Comparison of ENCODE assay signal across 23 mouse cellular contexts in the genomic region with DNA sequence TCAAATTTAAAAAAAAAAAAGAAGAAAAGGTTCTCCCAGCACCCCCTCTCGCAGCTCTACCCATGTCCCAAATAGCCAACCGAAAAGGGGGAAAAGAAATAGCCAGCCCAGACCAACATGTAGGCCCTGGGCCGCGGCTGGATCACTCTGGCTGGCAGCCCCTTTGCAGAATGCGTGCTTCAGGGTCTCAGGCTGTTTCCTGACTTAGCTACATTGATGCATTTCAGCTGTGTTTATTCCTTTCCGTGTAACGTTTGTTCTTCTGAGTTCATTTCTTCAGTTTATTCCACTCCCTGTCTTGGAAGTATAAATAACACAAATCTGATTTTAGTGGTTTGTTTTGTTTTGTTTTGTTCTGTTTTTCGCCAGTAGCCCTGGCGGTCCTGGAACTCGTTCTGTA. TPM values are rescaled to one million over a fixed set of nuclear protein-coding genes. Genes with fewer than 3 reads are reported as not detected.
DNase-seq lines count a peak whose midpoint lies in the region; ATAC-seq and TF ChIP-seq lines count a peak whose summit lies in the region.
"Had no signal": no experiment of that assay in that cellular context is flagged by ENCODE, and none has a peak within 500 bp of the region (broad histone marks: within the 10 kb centered on the region; RNA-seq: fewer than 3 reads in every experiment).

No protein-coding gene starts in this region.

- no peak overlapping the region for H3K9ac ChIP-seq in heart, embryonic 11.5 days (ENCODE audit: low read depth, low read length)
- H3K9ac ChIP-seq in kidney, postnatal 0 days (ENCODE audit: low read depth, low read length), result no peak overlapping the region
- H3K9ac ChIP-seq in stomach, embryonic 14.5 days (replicated peaks; ENCODE audit: low read depth, low read length), result no peak overlapping the region
- H3K9ac ChIP-seq in stomach, postnatal 0 days (ENCODE audit: low read length), result no peak overlapping the region
- H3K9ac ChIP-seq in stomach, embryonic 16.5 days (ENCODE audit: low read length), result no peak overlapping the region
- H3K9ac ChIP-seq in liver, embryonic 12.5 days, result no peak overlapping the region

- no peak for ATAC-seq in heart, embryonic 11.5 days (replicated peaks; ENCODE audit: insufficient number of reproducible peaks, low FRiP score, low TSS enrichment)
- ATAC-seq in kidney, postnatal 0 days (replicated peaks; ENCODE audit: low FRiP score, low read depth), result no peak
- no peak for ATAC-seq in stomach, embryonic 14.5 days (ENCODE audit: insufficient number of reproducible peaks, insufficient read depth, low FRiP score, low read depth)
- no peak for ATAC-seq in stomach, postnatal 0 days (ENCODE audit: low FRiP score, low TSS enrichment)
- no peak for ATAC-seq in stomach, embryonic 16.5 days (ENCODE audit: insufficient read depth, low FRiP score)
- ATAC-seq in liver, embryonic 12.5 days, result no peak

- peak overlapping the region; percentile 68 for H3K4me2 ChIP-seq in heart, embryonic 11.5 days
- peak overlapping the region; percentile 79; the same call in 1 of the 2 replicates for H3K4me2 ChIP-seq in kidney, postnatal 0 days (ENCODE audit: low read length)
- H3K4me2 ChIP-seq in stomach, embryonic 14.5 days (replicated peaks; ENCODE audit: low read depth, low read length), result peak overlapping the region; percentile 76; the same call in 1 of the 2 replicates
- H3K4me2 ChIP-seq in stomach, postnatal 0 days (replicated peaks; ENCODE audit: low read depth), result no peak overlapping the region; the same call in 1 of the 2 replicates
- peak overlapping the region; percentile 84; the same call in 1 of the 2 replicates for H3K4me2 ChIP-seq in stomach, embryonic 16.5 days (ENCODE audit: low read depth, low read length)
- H3K4me2 ChIP-seq in liver, embryonic 12.5 days, result no peak overlapping the region

- TF ChIP-seq CTCF in kidney, postnatal 0 days (IDR thresholded peaks at IDR 0.05; ENCODE audit: low read depth), result no peak
- TF ChIP-seq CTCF in stomach, postnatal 0 days (IDR thresholded peaks at IDR 0.05; ENCODE audit: low read depth), result no peak

- peaks cover 10% of the 10 kb centered on the region for H3K4me1 ChIP-seq in heart, embryonic 11.5 days (ENCODE audit: control insufficient read depth, insufficient read depth, low read length)
- peaks cover 5% of the 10 kb centered on the region; the same call in 1 of the 2 replicates for H3K4me1 ChIP-seq in kidney, postnatal 0 days (replicated peaks; ENCODE audit: insufficient read depth, low read length)
- peaks cover 13% of the 10 kb centered on the region; the same call in 1 of the 2 replicates for H3K4me1 ChIP-seq in stomach, embryonic 14.5 days (ENCODE audit: control insufficient read depth, insufficient read depth, low read length)
- H3K4me1 ChIP-seq in stomach, postnatal 0 days (replicated peaks; ENCODE audit: control insufficient read depth, insufficient read depth), result no peaks in the 10 kb centered on the region
- H3K4me1 ChIP-seq in stomach, embryonic 16.5 days (ENCODE audit: control insufficient read depth, insufficient read depth, low read length), result no peaks in the 10 kb centered on the region
- H3K4me1 ChIP-seq in liver, embryonic 12.5 days, result peaks cover 12% of the 10 kb centered on the region

- WGBS in heart, embryonic 11.5 days (ENCODE audit: insufficient replicate concordance), result 83% methylated on average over 10 of the region's 10 CpGs
- 66% methylated on average over 10 of the region's 10 CpGs for WGBS in kidney, postnatal 0 days
- WGBS in stomach, embryonic 14.5 days, result 54% methylated on average over 10 of the region's 10 CpGs
- 65% methylated on average over 10 of the region's 10 CpGs for WGBS in stomach, postnatal 0 days
- WGBS in stomach, embryonic 16.5 days, result 64% methylated on average over 10 of the region's 10 CpGs
- 65% methylated on average over 10 of the region's 10 CpGs for WGBS in liver, embryonic 12.5 days (ENCODE audit: insufficient replicate concordance)

- DNase-seq in heart, postnatal 4 days, result no peak
- peak; percentile 54 for DNase-seq in kidney, postnatal 0 days (ENCODE audit: low spot score)
- DNase-seq in kidney, adult 9 months, result no peak
- DNase-seq in stomach, postnatal 0 days (ENCODE audit: low spot score), result no peak
- DNase-seq: cerebellum, postnatal 10 days; heart, postnatal 14 days; kidney, postnatal 14 days; liver; lung, postnatal 14 days; thymus, postnatal 25 days had no signal

- H3K9me3 ChIP-seq in heart, embryonic 11.5 days (replicated peaks; ENCODE audit: control insufficient read depth, low read length), result no peaks in the 10 kb centered on the region
- H3K9me3 ChIP-seq in kidney, postnatal 0 days (replicated peaks; ENCODE audit: low read length), result no peaks in the 10 kb centered on the region
- no peaks in the 10 kb centered on the region for H3K9me3 ChIP-seq in stomach, embryonic 14.5 days (ENCODE audit: control insufficient read depth, low read depth, low read length)
- H3K9me3 ChIP-seq in stomach, postnatal 0 days (ENCODE audit: control insufficient read depth, low read length), result no peaks in the 10 kb centered on the region
- H3K9me3 ChIP-seq in stomach, embryonic 16.5 days (replicated peaks; ENCODE audit: control insufficient read depth, low read length), result no peaks in the 10 kb centered on the region
- no peaks in the 10 kb centered on the region for H3K9me3 ChIP-seq in liver, embryonic 12.5 days (replicated peaks)
- H3K9me3 ChIP-seq: neural tube, embryonic 13.5 days had no signal

- H3K27ac ChIP-seq in heart, embryonic 11.5 days (ENCODE audit: low read depth, low read length), result no peak overlapping the region
- H3K27ac ChIP-seq in kidney, postnatal 0 days, result no peak overlapping the region
- H3K27ac ChIP-seq in stomach, embryonic 14.5 days (ENCODE audit: low read length), result 0 out of 2 replicates have a peak overlapping the region, but pooled peaks have one; percentile 21
- no peak overlapping the region for H3K27ac ChIP-seq in stomach, postnatal 0 days (replicated peaks)
- no peak overlapping the region for H3K27ac ChIP-seq in stomach, embryonic 16.5 days (ENCODE audit: low read length)
- H3K27ac ChIP-seq in liver, embryonic 12.5 days, result no peak overlapping the region
- H3K27ac ChIP-seq: neural tube, embryonic 13.5 days had no signal

- H3K36me3 ChIP-seq in heart, embryonic 11.5 days (ENCODE audit: control insufficient read depth, insufficient read depth, low read length), result no peaks in the 10 kb centered on the region
- no peaks in the 10 kb centered on the region for H3K36me3 ChIP-seq in kidney, postnatal 0 days (ENCODE audit: insufficient read depth, low read length)
- H3K36me3 ChIP-seq in stomach, embryonic 14.5 days (ENCODE audit: control insufficient read depth, insufficient read depth, low read length), result no peaks in the 10 kb centered on the region
- H3K36me3 ChIP-seq in stomach, postnatal 0 days (ENCODE audit: control insufficient read depth, insufficient read depth, low read length), result no peaks in the 10 kb centered on the region
- no peaks in the 10 kb centered on the region for H3K36me3 ChIP-seq in stomach, embryonic 16.5 days (ENCODE audit: control insufficient read depth, insufficient read depth, low read length)
- no peaks in the 10 kb centered on the region for H3K36me3 ChIP-seq in liver, embryonic 12.5 days
- H3K36me3 ChIP-seq: neural tube, embryonic 13.5 days had no signal

- H3K27me3 ChIP-seq in heart, embryonic 11.5 days (ENCODE audit: control insufficient read depth, insufficient read depth, low read length), result no peaks in the 10 kb centered on the region
- no peaks in the 10 kb centered on the region for H3K27me3 ChIP-seq in kidney, postnatal 0 days (ENCODE audit: insufficient read depth, low read length)
- H3K27me3 ChIP-seq in stomach, embryonic 14.5 days (ENCODE audit: control insufficient read depth, insufficient read depth, low read length), result no peaks in the 10 kb centered on the region
- no peaks in the 10 kb centered on the region for H3K27me3 ChIP-seq in stomach, postnatal 0 days (ENCODE audit: control insufficient read depth, insufficient read depth, low read length)
- H3K27me3 ChIP-seq in stomach, embryonic 16.5 days (ENCODE audit: control insufficient read depth, insufficient read depth, low read length), result no peaks in the 10 kb centered on the region
- H3K27me3 ChIP-seq in liver, embryonic 12.5 days (replicated peaks), result peaks cover 17% of the 10 kb centered on the region; the same call in 1 of the 2 replicates
- H3K27me3 ChIP-seq: neural tube, embryonic 13.5 days had no signal

- no peak for TF ChIP-seq EP300 in stomach, postnatal 0 days (optimal IDR thresholded peaks at IDR 0.05)

- peak overlapping the region; percentile 53; the same call in 1 of the 2 replicates for H3K4me3 ChIP-seq in heart, embryonic 11.5 days (ENCODE audit: low read depth, low read length)
- H3K4me3 ChIP-seq in kidney, postnatal 0 days (replicated peaks; ENCODE audit: low read depth, low read length), result no peak overlapping the region
- H3K4me3 ChIP-seq in stomach, embryonic 14.5 days (ENCODE audit: low read depth, low read length), result no peak overlapping the region
- no peak overlapping the region for H3K4me3 ChIP-seq in stomach, postnatal 0 days (ENCODE audit: low read depth, low read length)
- no peak overlapping the region; the same call in 1 of the 2 replicates for H3K4me3 ChIP-seq in stomach, embryonic 16.5 days (replicated peaks; ENCODE audit: low read length)
- H3K4me3 ChIP-seq in liver, embryonic 12.5 days, result no peak overlapping the region
- H3K4me3 ChIP-seq: erythroblast, embryonic 14.5 days had no signal

RNA-seq across cellular contexts. Expression of gene Fbxo17, which starts 1.1 kb away (rescaled TPM):
- polyA plus RNA-seq in heart, embryonic 11.5 days (2014; fragmentation: Nextera tagmentation; extraction: Ambion mirVana), result 12.0 and 12.7 TPM in 2 replicates
- total RNA-seq in heart, postnatal 4 days (2021), result 1 to 10 TPM; 2.6 to 4.2 TPM
- polyA plus RNA-seq in kidney, postnatal 0 days (2015; fragmentation: Nextera tagmentation; extraction: Ambion mirVana), result 7.0 and 8.0 TPM in 2 replicates
- 9.5 and 12.1 TPM in 2 replicates for polyA plus RNA-seq in stomach, embryonic 14.5 days (2014; fragmentation: Nextera tagmentation; extraction: Ambion mirVana)
- polyA plus RNA-seq in stomach, postnatal 0 days (2015; fragmentation: Nextera tagmentation; extraction: Ambion mirVana), result 5.6 and 6.1 TPM in 2 replicates
- polyA plus RNA-seq in stomach, embryonic 16.5 days (2015; fragmentation: Nextera tagmentation; extraction: Ambion mirVana), result 9.0 and 9.1 TPM in 2 replicates
- polyA plus RNA-seq in liver, embryonic 12.5 days (2016; fragmentation: Nextera tagmentation; extraction: Ambion mirVana), result 1.7 and 1.9 TPM in 2 replicates
- total RNA-seq: monocyte, adult 5-6 weeks had no signal

RNA-seq across cellular contexts. Expression of gene Mrps12, which starts 23.9 kb away (rescaled TPM):
- polyA plus RNA-seq in heart, embryonic 11.5 days (2014; fragmentation: Nextera tagmentation; extraction: Ambion mirVana), result 133 and 134 TPM in 2 replicates
- 10 to 100 TPM; 44.5 to 45.9 TPM for total RNA-seq in heart, postnatal 4 days (2021)
- 143 and 151 TPM in 2 replicates for polyA plus RNA-seq in kidney, postnatal 0 days (2015; fragmentation: Nextera tagmentation; extraction: Ambion mirVana)
- polyA plus RNA-seq in stomach, embryonic 14.5 days (2014; fragmentation: Nextera tagmentation; extraction: Ambion mirVana), result 129 and 153 TPM in 2 replicates
- 113 and 118 TPM in 2 replicates for polyA plus RNA-seq in stomach, postnatal 0 days (2015; fragmentation: Nextera tagmentation; extraction: Ambion mirVana)
- polyA plus RNA-seq in stomach, embryonic 16.5 days (2015; fragmentation: Nextera tagmentation; extraction: Ambion mirVana), result 117 and 135 TPM in 2 replicates
- polyA plus RNA-seq in liver, embryonic 12.5 days (2016; fragmentation: Nextera tagmentation; extraction: Ambion mirVana), result 122 and 123 TPM in 2 replicates

RNA-seq across cellular contexts. Expression of gene Sars2, which starts 24.1 kb away (rescaled TPM):
- 20.9 and 21.2 TPM in 2 replicates for polyA plus RNA-seq in heart, embryonic 11.5 days (2014; fragmentation: Nextera tagmentation; extraction: Ambion mirVana)
- total RNA-seq in heart, postnatal 4 days (2021), result 10 to 100 TPM; 19.3 to 19.9 TPM
- polyA plus RNA-seq in kidney, postnatal 0 days (2015; fragmentation: Nextera tagmentation; extraction: Ambion mirVana), result 20.2 and 21.5 TPM in 2 replicates
- 24.2 and 24.9 TPM in 2 replicates for polyA plus RNA-seq in stomach, embryonic 14.5 days (2014; fragmentation: Nextera tagmentation; extraction: Ambion mirVana)
- 11.4 and 12.3 TPM in 2 replicates for polyA plus RNA-seq in stomach, postnatal 0 days (2015; fragmentation: Nextera tagmentation; extraction: Ambion mirVana)
- 22.4 and 22.9 TPM in 2 replicates for polyA plus RNA-seq in stomach, embryonic 16.5 days (2015; fragmentation: Nextera tagmentation; extraction: Ambion mirVana)
- 20.4 and 22.3 TPM in 2 replicates for polyA plus RNA-seq in liver, embryonic 12.5 days (2016; fragmentation: Nextera tagmentation; extraction: Ambion mirVana)

RNA-seq across cellular contexts. Expression of gene Fbxo27, which starts 25.1 kb away (rescaled TPM):
- 3.3 and 5.1 TPM in 2 replicates for polyA plus RNA-seq in heart, embryonic 11.5 days (2014; fragmentation: Nextera tagmentation; extraction: Ambion mirVana)
- 1 to 10 TPM; 2.2 TPM for total RNA-seq in heart, postnatal 4 days (2021)
- 3.9 and 4.1 TPM in 2 replicates for polyA plus RNA-seq in kidney, postnatal 0 days (2015; fragmentation: Nextera tagmentation; extraction: Ambion mirVana)
- polyA plus RNA-seq in stomach, embryonic 14.5 days (2014; fragmentation: Nextera tagmentation; extraction: Ambion mirVana), result 5.8 and 6.3 TPM in 2 replicates
- 1.7 and 2.4 TPM in 2 replicates for polyA plus RNA-seq in stomach, postnatal 0 days (2015; fragmentation: Nextera tagmentation; extraction: Ambion mirVana)
- polyA plus RNA-seq in stomach, embryonic 16.5 days (2015; fragmentation: Nextera tagmentation; extraction: Ambion mirVana), result 3.8 and 4.8 TPM in 2 replicates
- 0.28 and 0.48 TPM in 2 replicates for polyA plus RNA-seq in liver, embryonic 12.5 days (2016; fragmentation: Nextera tagmentation; extraction: Ambion mirVana)
- polyA plus RNA-seq: erythroblast, embryonic 14.5 days had no signal

RNA-seq across cellular contexts. Expression of gene Ccer2, which starts 38.2 kb away (rescaled TPM):
- not detected in 2 replicates for polyA plus RNA-seq in heart, embryonic 11.5 days (2014; fragmentation: Nextera tagmentation; extraction: Ambion mirVana)
- total RNA-seq in heart, postnatal 4 days (2021), result not detected
- not detected in 2 replicates for polyA plus RNA-seq in kidney, postnatal 0 days (2015; fragmentation: Nextera tagmentation; extraction: Ambion mirVana)
- polyA plus RNA-seq in stomach, embryonic 14.5 days (2014; fragmentation: Nextera tagmentation; extraction: Ambion mirVana), result not detected in 2 replicates
- polyA plus RNA-seq in stomach, postnatal 0 days (2015; fragmentation: Nextera tagmentation; extraction: Ambion mirVana), result not detected in 2 replicates
- 0.30 TPM in 1 of 2 replicates, not detected in the other for polyA plus RNA-seq in stomach, embryonic 16.5 days (2015; fragmentation: Nextera tagmentation; extraction: Ambion mirVana)
- polyA plus RNA-seq in liver, embryonic 12.5 days (2016; fragmentation: Nextera tagmentation; extraction: Ambion mirVana), result not detected in 2 replicates
- total RNA-seq: adrenal gland, adult 18-20 months; ES-E14; granulocyte monocyte progenitor cell, adult 5-6 weeks; heart, postnatal 14 days; monocyte, adult 5-6 weeks had no signal
- polyA plus RNA-seq: erythroblast, embryonic 14.5 days; forebrain, embryonic 16.5 days; spleen, adult 2 months; testis, adult 2 months had no signal

Comparison
In these comparisons a context has a peak if more than half of its experiments do, and no peak if none do; other contexts are left out.
1. H3K4me2 ChIP-seq: peak in heart, embryonic 11.5 days (single experiment), kidney, postnatal 0 days (single experiment), stomach, embryonic 14.5 days (single experiment) and stomach, embryonic 16.5 days (single experiment); none in stomach, postnatal 0 days (single experiment) and liver, embryonic 12.5 days (single experiment).